Mouse (Mus musculus) liver, adult 2 months (tissue): ENCODE measurements around the gene Ms4a7. TPM values are rescaled to one million over a fixed set of nuclear protein-coding genes. Genes with fewer than 3 reads are reported as not detected.
"Not testable (repeated sequence)": the region's sequence is repeated elsewhere in the genome, so short reads cannot be mapped to it uniquely, and the experiment has no call there.

ENCODE experiments used
- DNase-seq: peaks from one replicate; pipeline ENCODE4 v3.0.0-alpha.2; 2011; ENCODE audit warnings: low read depth, low spot score; ENCODE audit errors: extremely low read depth
- H3K27ac ChIP-seq: fragments of 200-500 bp; replicated peaks from 2 replicates; pipeline ENCODE4 v1.5.1; 2012; ENCODE audit warnings: low read depth, mild to moderate bottlenecking, control low read depth, inconsistent platforms, low read length; ENCODE audit not compliant: insufficient read depth
- H3K27me3 ChIP-seq: fragments of 200-500 bp; 2 replicates; pipeline ENCODE4 v1.6.1; 2012; ENCODE audit warnings: mild to moderate bottlenecking, moderate library complexity, low read length, inconsistent platforms; ENCODE audit not compliant: control insufficient read depth, insufficient read depth
- H3K36me3 ChIP-seq: fragments of 200-500 bp; 2 replicates; pipeline ENCODE4 v1.6.1; 2012; ENCODE audit warnings: low read length, inconsistent platforms; ENCODE audit not compliant: control insufficient read depth, insufficient read depth
- H3K4me1 ChIP-seq: fragments of 200-500 bp; 2 replicates; pipeline ENCODE4 v1.6.1; 2011; ENCODE audit warnings: low read length; ENCODE audit not compliant: control insufficient read depth, insufficient read depth
- H3K4me3 ChIP-seq: fragments of 200-500 bp; 2 replicates; pipeline ENCODE4 v1.5.1; 2011; ENCODE audit warnings: low read depth, mild to moderate bottlenecking, control low read depth, low read length, moderate library complexity; ENCODE audit not compliant: insufficient read depth
- H3K79me2 ChIP-seq: fragments of 200-500 bp; 2 replicates; pipeline ENCODE4 v1.6.1; 2012; ENCODE audit warnings: inconsistent platforms, mild to moderate bottlenecking, low read length, moderate library complexity; ENCODE audit not compliant: control insufficient read depth, insufficient read depth
- H3K9ac ChIP-seq: fragments of 200-500 bp; 2 replicates; pipeline ENCODE4 v1.6.1; 2012; ENCODE audit warnings: low read depth, mild to moderate bottlenecking, control low read depth, inconsistent platforms, low read length
- CTCF ChIP-seq: fragments of 200-500 bp; IDR thresholded peaks from 2 replicates; pipeline ENCODE4 v1.5.1; 2011; ENCODE audit warnings: low read depth, low read length, control low read depth
- POLR2A ChIP-seq: fragments of 200-500 bp; IDR thresholded peaks from 2 replicates; pipeline ENCODE4 v1.6.1; 2011; ENCODE audit warnings: low read length, control low read depth; ENCODE audit not compliant: insufficient read depth; ENCODE audit errors: extremely low read depth
- WGBS: fragments of 180-500 bp; shearing (Covaris S2); methylation state at CpG from one replicate; pipeline ENCODE4 v1.1.7; 2018; 5-methylcytosine and 5-hydroxymethylcytosine counted together
- polyA plus RNA-seq: library from polyadenylated mRNA; depleted of rRNA; stranded (reverse); fragments of >200 nt; gene quantifications from 2 replicates; pipeline ENCODE4 v1.2.3, GENCODE M21; 2012
- total RNA-seq: library from RNA; depleted of rRNA; stranded (reverse); fragments of >200 nt; gene quantifications from 2 replicates; pipeline ENCODE4 v1.2.3, GENCODE M21; 2014

Ms4a7 gene
- total and polyA plus RNA-seq, 2 experiments: 0.35 to 1.3 TPM

DNA sequence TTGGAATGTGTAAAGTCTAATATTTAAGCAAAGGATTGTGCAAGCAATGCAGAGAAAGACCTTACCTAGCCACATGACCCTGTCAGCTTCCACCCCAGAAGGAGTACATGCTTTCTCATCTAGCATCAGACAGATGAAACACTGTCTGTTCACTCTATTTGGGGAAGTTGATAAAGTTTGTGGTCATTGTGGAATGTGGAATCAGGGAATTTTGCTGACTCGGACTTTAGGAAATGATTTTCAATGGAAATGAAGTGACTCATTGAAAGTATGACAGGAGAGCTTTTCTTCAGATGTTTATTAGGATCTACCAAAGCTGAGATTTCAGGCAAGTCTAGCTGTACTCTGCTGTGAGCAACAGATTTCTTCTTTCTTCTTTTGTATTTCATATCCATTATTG is 14.8 kb downstream of the Ms4a7 start:
- H3K79me2 ChIP-seq: no peaks in the 10 kb centered on the region
- WGBS: 89% methylated on average over 1 of the region's 1 CpGs
- H3K36me3 ChIP-seq: no peaks in the 10 kb centered on the region
- DNase-seq: peak; percentile 10
- no peak for TF ChIP-seq POLR2A
- no peak for TF ChIP-seq CTCF
- H3K27me3 ChIP-seq: no peaks in the 10 kb centered on the region
- no peak overlapping the region for H3K4me3 ChIP-seq
- no peak overlapping the region for H3K9ac ChIP-seq
- H3K27ac ChIP-seq: no peak overlapping the region
- H3K4me1 ChIP-seq: no peaks in the 10 kb centered on the region; the same call in 1 of the 2 replicates

DNA sequence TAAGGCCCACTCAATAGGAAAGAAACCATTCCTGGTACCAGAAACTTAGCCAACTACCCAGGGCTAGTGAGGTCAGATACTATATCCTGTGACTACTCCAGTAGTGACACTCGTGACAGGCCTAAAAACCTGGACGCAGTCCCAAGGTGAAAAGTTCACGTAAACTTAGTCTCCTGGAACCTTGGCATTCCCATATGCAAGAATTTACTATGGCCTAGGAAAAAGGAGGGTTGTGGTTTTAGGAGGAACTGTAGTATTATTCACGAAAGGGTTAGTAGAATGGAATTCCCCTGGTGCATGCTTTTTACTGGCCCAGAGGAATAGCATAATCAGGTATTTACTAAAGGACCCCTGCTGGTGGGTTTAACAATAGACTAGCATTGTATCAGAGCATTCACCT is 19.2 kb downstream of the Ms4a7 start:
- no peaks in the 10 kb centered on the region for H3K36me3 ChIP-seq
- H3K27me3 ChIP-seq: no peaks in the 10 kb centered on the region
- TF ChIP-seq POLR2A (no peak), CTCF (no peak)
- 45% methylated on average over 4 of the region's 4 CpGs for WGBS
- no peaks in the 10 kb centered on the region; the same call in 1 of the 2 replicates for H3K4me1 ChIP-seq
- no peak overlapping the region for H3K4me3 ChIP-seq
- H3K27ac ChIP-seq: no peak overlapping the region
- DNase-seq: no peak
- H3K9ac ChIP-seq: no peak overlapping the region
- no peaks in the 10 kb centered on the region for H3K79me2 ChIP-seq

- H3K79me2 ChIP-seq: no peaks in the 10 kb centered on the region
- H3K4me1 ChIP-seq: no peaks in the 10 kb centered on the region; the same call in 1 of the 2 replicates
- no peak within 1 kb of the TSS for H3K27ac ChIP-seq
- 84% methylated on average over 1 of the region's 1 CpGs for WGBS
- H3K4me3 ChIP-seq: no peak within 1 kb of the TSS
- TF ChIP-seq CTCF (no peak), POLR2A (no peak)
- H3K36me3 ChIP-seq: no peaks in the 10 kb centered on the region
- no peaks in the 10 kb centered on the region for H3K27me3 ChIP-seq
- H3K9ac ChIP-seq: no peak within 1 kb of the TSS
- no peak for DNase-seq
Measured at GRCm38 (mm10) chr19:11314354-11314753, 21.6 kb downstream of the Ms4a7 start, which contains the start of gene Ms4a14. Ms4a14 (minus strand) TSS chr19:11314454.

- no peak for TF ChIP-seq POLR2A
- no peak for TF ChIP-seq CTCF
- H3K79me2 ChIP-seq: no peaks in the 10 kb centered on the region
- no peak overlapping the region for H3K27ac ChIP-seq
- H3K4me1 ChIP-seq: no peaks in the 10 kb centered on the region
- no peak overlapping the region for H3K9ac ChIP-seq
- H3K27me3 ChIP-seq: no peaks in the 10 kb centered on the region
- no peak for DNase-seq
- H3K4me3 ChIP-seq: no peak overlapping the region
- no peaks in the 10 kb centered on the region for H3K36me3 ChIP-seq
Measured at GRCm38 (mm10) chr19:11308888-11309287, 27.1 kb downstream of the Ms4a7 start.

DNA sequence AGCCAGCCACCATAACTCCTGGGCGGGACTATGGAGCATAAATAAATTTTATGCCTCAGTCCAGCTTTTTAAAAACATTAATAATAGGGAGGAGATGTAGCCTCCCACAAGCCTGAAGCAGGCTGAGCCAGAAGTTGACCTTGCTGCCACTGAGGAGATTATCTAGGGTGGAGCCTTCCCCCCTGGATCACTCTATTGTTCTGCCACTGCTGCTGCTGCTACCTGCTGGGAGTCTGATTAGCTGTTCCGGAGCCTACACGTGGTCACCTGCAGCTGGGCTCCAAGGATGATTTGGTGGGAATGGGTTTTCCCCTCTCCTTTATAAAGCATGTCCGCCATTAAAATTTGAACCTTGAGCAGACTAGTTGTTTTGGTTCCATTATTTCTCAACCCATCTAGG is 36.4 kb downstream of the Ms4a7 start:
- H3K9ac ChIP-seq, DNase-seq, H3K36me3 ChIP-seq, H3K27me3 ChIP-seq, H3K4me1 ChIP-seq, H3K4me3 ChIP-seq, H3K79me2 ChIP-seq, H3K27ac ChIP-seq: not testable (repeated sequence)
- 61% methylated on average over 4 of the region's 4 CpGs for WGBS

DNA sequence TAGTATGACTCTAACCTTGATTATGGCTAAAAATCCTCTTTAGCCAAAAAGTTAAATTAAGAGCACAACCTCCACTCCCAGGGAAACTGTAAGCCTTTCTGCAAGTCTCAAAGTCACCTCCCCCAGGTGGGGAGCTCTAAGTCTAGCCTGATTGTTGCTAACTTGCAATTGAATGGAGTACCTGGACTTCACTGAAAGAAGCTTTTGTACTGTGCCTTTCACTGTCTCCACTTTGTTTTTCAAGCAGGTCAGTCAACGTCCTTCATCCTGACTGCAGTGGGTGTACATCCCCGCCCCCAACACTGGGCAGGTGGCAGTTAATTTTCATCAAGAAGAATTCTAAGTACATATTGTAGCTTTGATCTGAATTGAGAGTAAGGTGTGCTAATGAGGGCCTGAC is 37.0 kb downstream of the Ms4a7 start:
- H3K79me2 ChIP-seq: no peaks in the 10 kb centered on the region
- H3K36me3 ChIP-seq: no peaks in the 10 kb centered on the region
- no peak overlapping the region for H3K4me3 ChIP-seq
- H3K4me1 ChIP-seq: no peaks in the 10 kb centered on the region
- no peak overlapping the region for H3K27ac ChIP-seq
- H3K9ac ChIP-seq: no peak overlapping the region
- no peaks in the 10 kb centered on the region for H3K27me3 ChIP-seq
- WGBS: 75% methylated on average over 2 of the region's 2 CpGs
- TF ChIP-seq POLR2A (no peak), CTCF (no peak)
- DNase-seq: no peak

DNA sequence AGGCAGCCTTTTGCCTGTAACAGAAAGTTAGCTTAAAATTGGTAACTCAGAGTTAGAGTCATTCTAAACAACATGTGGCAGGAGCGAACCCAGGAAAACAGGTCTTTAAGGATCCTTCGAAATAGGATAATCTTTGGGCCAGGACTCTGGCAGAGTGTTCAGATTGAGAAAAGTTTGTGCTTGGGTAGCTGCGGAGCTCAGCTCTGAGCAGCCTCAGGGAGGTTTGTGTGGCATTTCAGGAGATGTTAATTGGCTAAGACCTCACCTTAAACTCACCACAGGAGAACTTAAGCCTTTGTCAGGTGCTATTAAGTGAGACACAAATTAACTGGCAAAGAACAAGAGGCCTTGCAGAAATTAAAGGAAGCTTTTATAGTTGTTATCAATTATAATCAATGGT is 42.3 kb downstream of the Ms4a7 start:
- not testable (repeated sequence) for H3K27me3 ChIP-seq, DNase-seq

More for the DNA sequence above, 42.3 kb downstream of the Ms4a7 start:
- not testable (repeated sequence) for H3K4me3 ChIP-seq, H3K4me1 ChIP-seq, H3K36me3 ChIP-seq, H3K9ac ChIP-seq, H3K79me2 ChIP-seq, H3K27ac ChIP-seq
- 8% methylated on average over 3 of the region's 3 CpGs for WGBS
